Mouse (Mus musculus): ENCODE data around the gene Pdss2. TPM values are rescaled to one million over a fixed set of nuclear protein-coding genes. Genes with fewer than 3 reads are reported as not detected.
A peak's percentile ranks its signal among the peaks of the same experiment; 100 is the strongest.

The Pdss2 gene
- total RNA-seq (2021), result 10 to 100 TPM; 28.4 to 32.2 TPM

GRCm38 (mm10) chr10:43220910-43221625 lies at the start of gene Pdss2:
TSS of gene Pdss2 (plus strand) at chr10:43221486.
- peak; percentile 93 to 94 for DNase-seq
- intact Hi-C loops (cut with DNase I), result loop anchor here (2.0 to 5.0 kb wide), 6 partner anchors 48 to 320 kb away; partner anchors contain the start of genes 1700021F05Rik and Bend3

- DNase-seq, result peak in 1 of 2 experiments; percentile 25
- intact Hi-C loops (cut with DNase I), result loop anchor here (2.0 to 5.0 kb wide), 4 partner anchors 49 to 305 kb away; partner anchors contain the start of genes Bend3 and Pdss2
These were observed 49.2 kb upstream of the Pdss2 start for GRCm38 (mm10) chr10:43172066-43172465.

- intact Hi-C loops (cut with DNase I), result loop anchor here (2.0 to 5.0 kb wide), 4 partner anchors 48 to 305 kb away; partner anchors contain the start of genes Bend3 and Pdss2
- DNase-seq, result peak; percentile 11 to 22
These were observed 48.7 kb upstream of the Pdss2 start for GRCm38 (mm10) chr10:43172554-43172953.

GRCm38 (mm10) chr10:43173141-43173827 lies 48.0 kb upstream of the Pdss2 start:
- intact Hi-C loops (cut with DNase I), result loop anchor here (2.0 to 5.0 kb wide), 4 partner anchors 48 to 304 kb away; partner anchors contain the start of genes Bend3 and Pdss2

GRCm38 (mm10) chr10:43173828-43174325 lies 47.4 kb upstream of the Pdss2 start:
- peak in 1 of 2 experiments; percentile 23 for DNase-seq
- intact Hi-C loops (cut with DNase I), result loop anchor here (2.0 to 5.0 kb wide), 4 partner anchors 47 to 303 kb away; partner anchors contain the start of genes Bend3 and Pdss2

More at GRCm38 (mm10) chr10:43173141-43173827, 48.0 kb upstream of the Pdss2 start:
- peak; percentile 82 to 87 for DNase-seq

GRCm38 (mm10) chr10:43174326-43175155 lies 46.7 kb upstream of the Pdss2 start, which contains the start of the genes Sobp and 9030612E09Rik:
TSS of gene Sobp (minus strand) at chr10:43174530.
TSS of gene 9030612E09Rik (plus strand) at chr10:43174704.
- intact Hi-C loops (cut with DNase I), result loop anchor here (5.0 kb wide), 3 partner anchors 167 to 303 kb away; partner anchors contain the start of gene Bend3
- DNase-seq, result peak; percentile 65 to 80

- peak in 1 of 2 experiments; percentile 11 for DNase-seq
- intact Hi-C loops (cut with DNase I), result no loop called here
These were observed 46.1 kb upstream of the Pdss2 start for GRCm38 (mm10) chr10:43175156-43175601.

DNA sequence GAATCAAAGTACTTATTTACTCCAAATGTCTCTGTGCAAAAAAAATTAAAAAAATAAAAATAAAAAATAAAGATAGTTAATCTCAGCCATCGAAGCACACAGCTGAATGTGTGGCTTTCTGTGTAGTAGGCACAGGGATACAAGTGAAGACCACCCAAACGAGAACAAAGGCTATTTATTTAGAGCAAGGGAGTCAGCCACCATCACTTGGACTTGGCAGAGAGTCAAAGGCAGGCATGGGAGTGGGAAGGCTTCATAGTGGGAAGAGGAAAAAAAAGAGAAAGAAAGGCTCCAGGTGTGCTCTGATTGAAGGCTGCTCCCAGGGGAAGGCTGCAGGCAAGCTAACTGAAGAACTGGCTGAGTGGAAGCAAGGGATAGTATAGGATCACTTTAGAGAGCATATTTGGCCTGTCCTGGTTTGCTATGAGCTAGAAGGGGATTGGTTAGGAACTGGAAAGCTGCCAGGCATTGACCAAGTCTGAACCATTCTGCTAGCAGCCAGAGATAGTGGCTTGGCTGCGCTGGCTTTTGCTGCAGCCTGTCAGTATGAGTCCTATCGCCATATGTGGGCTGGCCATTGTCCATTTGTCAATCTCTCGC lies 40.9 kb upstream of the Pdss2 start:
- intact Hi-C loops (cut with DNase I), result no loop called here
- no peak for DNase-seq

DNA sequence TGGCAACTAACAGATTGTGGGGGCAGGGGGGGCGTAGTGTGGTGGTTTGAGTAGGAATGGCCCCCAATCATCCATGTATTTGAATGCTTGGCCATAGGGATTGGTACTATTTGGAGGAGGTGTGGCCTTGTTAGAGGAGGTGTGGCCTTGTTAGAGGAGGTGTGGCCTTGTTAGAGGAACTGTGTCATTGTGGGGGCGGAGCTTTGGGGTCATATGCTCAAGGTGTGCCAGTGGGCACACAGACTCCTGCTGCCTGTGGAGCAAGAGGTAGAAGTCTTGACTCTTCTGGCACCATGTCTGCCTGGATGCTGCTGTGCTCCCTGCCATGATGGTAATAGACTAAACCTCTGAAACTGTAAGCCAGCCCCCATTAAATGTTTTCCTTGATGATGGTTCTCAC lies 21.1 kb upstream of the Pdss2 start:
- intact Hi-C loops (cut with DNase I), result no loop called here
- DNase-seq, result no peak

DNA sequence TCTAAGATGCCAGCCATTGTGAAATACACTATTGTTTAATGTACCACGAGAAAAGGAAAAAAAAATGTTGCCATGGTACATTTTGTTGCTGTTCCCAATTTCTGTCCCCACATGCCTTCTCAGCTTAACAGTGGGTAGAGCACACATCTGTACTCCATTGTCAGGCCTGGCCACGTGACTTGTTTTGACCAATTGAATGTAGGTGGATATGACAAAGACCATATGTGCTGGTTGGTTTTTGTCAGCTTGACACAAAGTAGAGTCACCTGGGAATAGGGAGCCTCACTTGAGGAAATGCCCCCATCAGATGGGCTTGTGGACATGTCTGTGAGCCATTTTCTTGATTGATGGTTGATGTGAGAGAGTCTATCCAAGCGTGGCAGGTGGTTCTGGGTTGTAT lies 17.4 kb upstream of the Pdss2 start:
- intact Hi-C loops (cut with DNase I), result no loop called here
- DNase-seq, result no peak

DNA sequence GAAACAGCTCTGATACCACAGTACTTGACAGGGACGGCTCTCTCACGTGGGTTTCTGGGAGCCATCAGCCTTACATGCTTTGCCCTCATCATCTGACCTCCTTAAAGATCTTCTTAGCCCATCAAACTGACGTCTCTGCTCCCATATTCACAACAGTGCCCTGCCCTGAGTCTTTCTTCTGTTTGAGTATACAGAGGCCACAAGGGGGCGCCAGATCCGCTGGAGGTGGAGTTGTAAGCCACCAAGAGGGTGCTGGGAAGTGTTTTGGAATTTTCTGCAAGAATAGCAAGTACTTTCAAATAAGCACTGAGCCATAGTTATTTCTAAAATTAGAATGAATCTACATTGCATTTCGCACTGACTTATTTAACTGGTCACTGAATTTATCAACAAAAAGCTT lies 9.4 kb upstream of the Pdss2 start:
- intact Hi-C loops (cut with DNase I), result no loop called here
- peak in 1 of 2 experiments; percentile 34 for DNase-seq

DNA sequence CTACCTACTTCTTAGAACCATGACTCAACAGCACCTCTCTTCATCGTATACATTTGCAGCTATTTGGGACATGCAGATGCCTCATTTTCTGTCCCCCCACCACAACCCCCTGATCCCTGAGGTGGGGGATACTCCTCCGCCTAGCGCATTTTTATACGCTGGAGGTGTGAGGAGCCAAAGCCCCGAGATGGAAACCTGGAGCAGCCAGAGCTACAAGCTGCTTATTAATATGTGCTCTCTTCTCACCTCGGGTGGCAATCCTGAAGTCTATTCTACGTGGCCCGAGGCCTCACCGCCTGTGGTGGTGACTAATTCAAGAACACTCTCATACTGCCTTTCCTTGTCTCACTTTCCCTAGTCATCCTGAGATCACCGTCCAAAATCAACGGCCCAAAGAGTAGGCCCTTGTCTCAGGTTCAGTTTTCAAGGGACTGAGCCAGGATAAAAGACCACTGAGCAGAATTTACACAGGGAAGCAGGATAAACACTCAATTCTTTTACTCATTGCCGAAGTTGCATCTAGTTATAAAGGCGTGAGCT lies 3.9 kb upstream of the Pdss2 start:
- no peak for DNase-seq
- intact Hi-C loops (cut with DNase I), result no loop called here

GRCm38 (mm10) chr10:43220479-43220878 lies 807 bp upstream of the Pdss2 start:
- no peak for DNase-seq
- intact Hi-C loops (cut with DNase I), result loop anchor here (2.0 to 5.0 kb wide), 6 partner anchors 48 to 320 kb away; partner anchors contain the start of genes 1700021F05Rik and Bend3

DNA sequence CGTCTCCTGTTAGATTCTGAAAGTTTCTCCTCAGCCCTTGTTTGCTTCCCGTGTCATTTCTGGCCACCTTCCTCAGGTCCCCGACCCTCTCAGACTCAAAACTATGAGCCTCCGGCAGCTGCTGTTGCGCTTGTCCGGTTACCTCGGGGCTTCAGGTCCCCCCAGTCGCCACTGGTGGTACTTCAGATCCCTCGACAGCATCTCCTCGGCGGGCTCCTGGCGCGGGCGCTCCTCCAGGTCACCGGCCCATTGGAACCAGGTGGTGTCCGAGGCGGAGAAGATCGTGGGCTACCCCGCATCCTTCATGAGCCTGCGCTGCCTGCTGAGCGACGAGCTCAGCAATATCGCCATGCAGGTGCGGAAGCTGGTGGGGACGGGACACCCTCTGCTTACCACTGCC lies 373 bp downstream of the Pdss2 start:
- intact Hi-C loops (cut with DNase I), result loop anchor here (2.0 to 5.0 kb wide), 6 partner anchors 49 to 319 kb away; partner anchors contain the start of genes 1700021F05Rik and Bend3
- no peak for DNase-seq

GRCm38 (mm10) chr10:43223391-43223790 lies 2.1 kb downstream of the Pdss2 start:
- no peak for DNase-seq
- intact Hi-C loops (cut with DNase I), result loop anchor here (5.0 kb wide), 3 partner anchors 154 to 236 kb away; no protein-coding TSS in a partner anchor

GRCm38 (mm10) chr10:43226391-43226790 lies 5.1 kb downstream of the Pdss2 start:
- intact Hi-C loops (cut with DNase I), result no loop called here

GRCm38 (mm10) chr10:43229236-43229635 lies 8.0 kb downstream of the Pdss2 start:
- intact Hi-C loops (cut with DNase I), result no loop called here
- DNase-seq, result no peak

More at GRCm38 (mm10) chr10:43226391-43226790, 5.1 kb downstream of the Pdss2 start:
- DNase-seq, result no peak

GRCm38 (mm10) chr10:43234522-43234921 lies 13.2 kb downstream of the Pdss2 start:
- intact Hi-C loops (cut with DNase I), result no loop called here
- DNase-seq, result no peak

- no peak for DNase-seq
- intact Hi-C loops (cut with DNase I), result no loop called here
These were observed 13.7 kb downstream of the Pdss2 start for GRCm38 (mm10) chr10:43235011-43235410.
